Mouse (Mus musculus): ENCODE measurements around the gene Exoc3. TPM values are rescaled to one million over a fixed set of nuclear protein-coding genes. Genes with fewer than 3 reads are reported as not detected.

Exoc3 gene
- 3.1 and 31.0 TPM in 2 replicates for polyA plus RNA-seq (2012)

- no peak for TF ChIP-seq GATA1 (IDR thresholded peaks at IDR 0.05; ENCODE audit: low read length)
Observed at GRCm38 (mm10) chr13:74208317-74208985, at the start of gene Exoc3. Exoc3 (minus strand) TSS chr13:74208732.

- TF ChIP-seq GATA1 (IDR thresholded peaks at IDR 0.05; ENCODE audit: low read length): no peak
Observed at GRCm38 (mm10) chr13:74246494-74246893, 38.0 kb upstream of the Exoc3 start.

DNA sequence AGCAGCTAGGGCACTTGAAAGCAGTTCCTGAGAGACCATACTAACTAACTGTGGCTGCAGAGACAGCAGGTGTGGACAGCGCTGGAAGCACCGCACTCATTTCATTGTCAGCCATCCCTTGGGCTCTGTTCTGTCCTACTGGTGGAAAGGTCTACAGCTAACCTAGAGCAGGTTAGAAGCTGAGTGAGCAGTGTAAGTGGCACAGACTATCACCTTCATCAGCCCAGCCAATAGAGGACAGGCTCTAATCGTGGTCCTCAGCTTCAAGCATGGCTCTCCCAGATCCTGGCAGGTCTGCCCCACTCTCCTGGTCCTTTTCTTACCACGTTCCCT, 37.3 kb upstream of the Exoc3 start:
- TF ChIP-seq GATA1 (IDR thresholded peaks at IDR 0.05; ENCODE audit: low read length): no peak

DNA sequence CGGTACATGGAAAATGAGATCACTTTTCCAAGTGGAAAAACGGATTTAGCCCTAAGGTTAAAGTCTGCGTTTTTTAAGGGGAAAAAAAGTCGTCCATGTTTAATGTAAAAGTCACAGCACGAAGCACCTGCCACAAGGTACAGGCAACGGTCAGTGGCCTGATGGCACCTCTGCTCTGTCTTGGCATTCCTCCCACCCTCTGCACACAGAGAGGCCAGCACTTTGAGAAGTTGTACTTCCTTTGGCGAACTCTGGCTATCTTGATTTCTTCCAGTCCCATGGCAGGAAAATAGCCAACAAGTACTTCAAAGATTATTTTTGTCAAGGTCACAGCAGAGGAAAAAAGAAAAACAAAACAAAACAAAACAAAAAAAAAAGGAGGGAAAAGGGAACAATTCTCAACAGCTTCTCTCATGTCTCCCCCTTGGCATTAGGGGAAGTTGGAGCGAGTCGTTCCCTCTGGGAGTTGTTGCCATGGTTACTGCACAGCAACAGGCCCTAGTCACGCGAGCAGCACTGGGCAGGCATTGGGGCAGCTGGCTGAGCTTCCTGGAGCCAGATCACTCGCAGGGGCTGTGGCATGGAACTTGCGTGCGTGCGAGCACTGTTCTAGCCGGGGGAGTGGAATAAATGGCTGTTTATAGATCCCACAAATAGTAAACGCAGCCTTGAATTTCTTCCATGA, 36.8 kb upstream of the Exoc3 start:
- no peak for TF ChIP-seq GATA1 (IDR thresholded peaks at IDR 0.05; ENCODE audit: low read length)

GRCm38 (mm10) chr13:74237574-74237973, 29.0 kb upstream of the Exoc3 start:
- TF ChIP-seq GATA1 (IDR thresholded peaks at IDR 0.05; ENCODE audit: low read length): no peak

DNA sequence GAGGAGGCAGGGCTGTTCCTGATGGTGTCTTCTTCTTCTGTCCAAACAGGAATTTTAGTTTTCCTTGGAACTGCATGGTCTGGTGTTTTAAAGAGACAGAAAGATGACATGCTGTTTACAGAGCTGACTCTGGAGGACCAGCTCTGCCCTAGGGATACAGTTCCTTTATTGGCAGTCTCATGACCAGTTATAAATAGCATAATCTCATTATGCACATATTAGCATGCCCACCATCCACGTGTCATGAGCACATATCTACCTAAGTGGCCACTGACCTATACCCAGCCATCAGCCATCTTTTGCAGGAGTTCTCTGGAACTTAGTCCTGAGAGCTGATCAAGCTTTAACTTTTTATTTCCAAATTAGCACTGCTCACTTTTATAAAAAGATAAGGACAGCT, 12.1 kb upstream of the Exoc3 start:
- TF ChIP-seq GATA1 (IDR thresholded peaks at IDR 0.05; ENCODE audit: low read length): no peak

DNA sequence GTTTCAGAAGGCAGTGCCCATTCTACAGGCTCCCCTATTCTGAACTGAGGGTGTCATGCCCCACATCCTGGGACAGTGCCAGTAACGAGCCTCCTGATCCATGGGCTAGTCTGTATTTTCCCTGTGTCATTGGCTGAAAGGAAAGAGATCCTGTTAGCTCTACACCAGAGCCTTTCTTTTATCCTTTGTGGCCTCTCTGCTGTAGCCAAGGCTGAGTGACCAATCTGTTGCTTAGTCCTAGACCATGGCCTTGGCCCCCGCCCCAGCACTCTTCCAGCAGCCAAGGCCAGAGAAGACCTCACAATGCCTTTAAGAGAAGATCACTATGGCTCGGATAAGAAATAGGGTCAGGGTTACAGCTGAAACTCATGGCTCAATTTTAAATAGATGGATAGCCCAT, 9.9 kb upstream of the Exoc3 start:
- TF ChIP-seq GATA1 (IDR thresholded peaks at IDR 0.05; ENCODE audit: low read length): no peak

- TF ChIP-seq GATA1 (IDR thresholded peaks at IDR 0.05; ENCODE audit: low read length): no peak
Observed at GRCm38 (mm10) chr13:74208986-74209345, 434 bp upstream of the Exoc3 start.

GRCm38 (mm10) chr13:74196451-74196850, 12.1 kb downstream of the Exoc3 start:
- TF ChIP-seq GATA1 (IDR thresholded peaks at IDR 0.05; ENCODE audit: low read length): no peak

GRCm38 (mm10) chr13:74192613-74193012, 15.9 kb downstream of the Exoc3 start:
- TF ChIP-seq GATA1 (IDR thresholded peaks at IDR 0.05; ENCODE audit: low read length): no peak

- no peak for TF ChIP-seq GATA1 (IDR thresholded peaks at IDR 0.05; ENCODE audit: low read length)
Observed at GRCm38 (mm10) chr13:74183011-74183695, 25.4 kb downstream of the Exoc3 start.

GRCm38 (mm10) chr13:74172036-74172435, 36.5 kb downstream of the Exoc3 start:
- no peak for TF ChIP-seq GATA1 (IDR thresholded peaks at IDR 0.05; ENCODE audit: low read length)

DNA sequence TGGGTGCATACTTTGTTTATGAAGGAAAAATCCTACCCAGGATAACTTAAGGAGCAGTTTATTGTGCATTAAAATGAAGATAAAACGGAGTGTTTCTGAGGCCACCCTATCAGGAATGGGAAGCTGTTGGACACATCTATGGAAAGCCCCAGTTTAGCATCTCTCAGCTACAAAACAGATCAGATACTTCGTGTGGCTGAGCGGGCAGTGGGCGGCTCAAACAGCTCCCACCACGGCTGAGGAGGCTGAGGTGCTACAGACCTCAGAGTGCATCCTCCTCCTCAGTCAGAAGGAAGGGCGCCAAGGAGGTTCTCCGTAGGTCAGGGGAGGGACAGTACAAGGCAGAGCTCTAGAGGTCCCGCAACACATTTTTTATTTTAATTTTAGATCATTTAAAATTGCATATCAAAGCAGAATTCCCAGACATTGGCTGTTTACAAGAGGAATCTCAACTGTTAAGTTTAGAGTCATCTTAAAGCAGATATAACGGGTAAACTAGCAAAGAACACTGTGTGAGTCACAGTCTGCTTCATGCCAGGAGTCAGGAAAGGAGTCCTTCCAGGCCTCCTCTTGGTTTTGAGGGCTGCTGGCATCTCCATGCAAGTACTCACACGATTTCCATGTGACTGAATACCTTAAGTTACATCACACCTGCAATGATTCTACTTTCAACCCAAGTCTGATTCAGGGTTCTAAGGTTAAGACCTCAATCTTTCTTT, 38.9 kb downstream of the Exoc3 start:
- TF ChIP-seq GATA1 (IDR thresholded peaks at IDR 0.05; ENCODE audit: low read length): no peak

GRCm38 (mm10) chr13:74167492-74167891, 41.0 kb downstream of the Exoc3 start:
- TF ChIP-seq GATA1 (IDR thresholded peaks at IDR 0.05; ENCODE audit: low read length): no peak

- no peak for TF ChIP-seq GATA1 (IDR thresholded peaks at IDR 0.05; ENCODE audit: low read length)
Observed at GRCm38 (mm10) chr13:74167057-74167413, 41.5 kb downstream of the Exoc3 start.

- TF ChIP-seq GATA1 (IDR thresholded peaks at IDR 0.05; ENCODE audit: low read length): no peak
Observed at GRCm38 (mm10) chr13:74166348-74167056, 42.0 kb downstream of the Exoc3 start.
